Comparison of ENCODE assay signal across 7 mouse cellular contexts in genomic region chr2:165885951-165886320, GRCm38 (mm10). TPM values are rescaled to one million over a fixed set of nuclear protein-coding genes. Genes with fewer than 3 reads are reported as not detected.
DNase-seq lines count a peak whose midpoint lies in the region; ATAC-seq and TF ChIP-seq lines count a peak whose summit lies in the region.

No protein-coding gene starts in this region.

- no peak overlapping the region for H3K9ac ChIP-seq in limb, embryonic 15.5 days

- H3K4me2 ChIP-seq in limb, embryonic 15.5 days: no peak overlapping the region

- H3K27ac ChIP-seq in spleen, adult 2 months (ENCODE audit: insufficient read depth, low read length): peak overlapping the region; percentile 99
- peak overlapping the region; percentile 98 for H3K27ac ChIP-seq in hindbrain, embryonic 10.5 days
- H3K27ac ChIP-seq in limb, embryonic 15.5 days: peak overlapping the region; percentile 100

- TF ChIP-seq CTCF in spleen, adult 2 months (IDR thresholded peaks at IDR 0.05; ENCODE audit: extremely low read depth, insufficient read depth, insufficient read length, insufficient replicate concordance): no peak

- no peaks in the 10 kb centered on the region for H3K27me3 ChIP-seq in spleen, adult 2 months (ENCODE audit: control insufficient read depth, insufficient read depth, low read length)
- no peaks in the 10 kb centered on the region for H3K27me3 ChIP-seq in hindbrain, embryonic 10.5 days (ENCODE audit: insufficient read depth, poor library complexity, severe bottlenecking)
- H3K27me3 ChIP-seq in limb, embryonic 15.5 days: no peaks in the 10 kb centered on the region

- no peaks in the 10 kb centered on the region for H3K9me3 ChIP-seq in hindbrain, embryonic 10.5 days
- no peaks in the 10 kb centered on the region for H3K9me3 ChIP-seq in limb, embryonic 15.5 days

- WGBS in spleen, adult 2 months: 38% methylated on average over 4 of the region's 4 CpGs
- 23% methylated on average over 4 of the region's 4 CpGs for WGBS in hindbrain, embryonic 10.5 days
- 15% methylated on average over 4 of the region's 4 CpGs for WGBS in limb, embryonic 15.5 days

- ATAC-seq in limb, embryonic 15.5 days (ENCODE audit: insufficient number of reproducible peaks, low FRiP score, low TSS enrichment, low read depth): no peak; the same call in 1 of the 2 replicates
- no peak for ATAC-seq in monocyte, adult 5-6 weeks (replicated peaks; ENCODE audit: insufficient number of reproducible peaks, low FRiP score, low TSS enrichment, poor library complexity, severe bottlenecking)

- no peak overlapping the region for H3K4me3 ChIP-seq in spleen, adult 2 months (ENCODE audit: extremely low read depth, insufficient read depth, insufficient read length)
- peak overlapping the region; percentile 32 for H3K4me3 ChIP-seq in hindbrain, embryonic 10.5 days
- H3K4me3 ChIP-seq in limb, embryonic 15.5 days: no peak overlapping the region

- peaks cover 56% of the 10 kb centered on the region for H3K4me1 ChIP-seq in spleen, adult 2 months (ENCODE audit: control insufficient read depth, insufficient read depth, insufficient read length)
- H3K4me1 ChIP-seq in hindbrain, embryonic 10.5 days (replicated peaks): peaks cover 100% of the 10 kb centered on the region
- H3K4me1 ChIP-seq in limb, embryonic 15.5 days: peaks cover 89% of the 10 kb centered on the region

- peaks cover 1% of the 10 kb centered on the region; the same call in 1 of the 2 replicates for H3K36me3 ChIP-seq in spleen, adult 2 months (ENCODE audit: control insufficient read depth, insufficient read depth, low read length)
- no peaks in the 10 kb centered on the region for H3K36me3 ChIP-seq in hindbrain, embryonic 10.5 days
- H3K36me3 ChIP-seq in limb, embryonic 15.5 days: no peaks in the 10 kb centered on the region

- intact Hi-C loops in left cerebral cortex, postnatal 36 days (cut with DNase I): no loop called here

- TF ChIP-seq POLR2A in spleen, adult 2 months (IDR thresholded peaks at IDR 0.05; ENCODE audit: low read depth, low read length): no peak

- DNase-seq in spleen, adult 2 months (ENCODE audit: low read depth in 1 of 2, low spot score in 2 of 2): no peak
- no peak for DNase-seq in spleen, postnatal 14 days (ENCODE audit: low spot score in 2 of 2)
- DNase-seq in hindbrain, embryonic 10.5 days (ENCODE audit: low spot score): no peak
- DNase-seq in left cerebral cortex, postnatal 36 days (ENCODE audit: low spot score in 2 of 2): no peak
- DNase-seq in B cell, adult 2 months: no peak

RNA-seq across cellular contexts. Expression of gene Zmynd8, which starts 12.9 kb away (rescaled TPM):
- polyA plus RNA-seq in spleen, adult 2 months (2012; rRNA removed): 25.0 and 25.4 TPM in 2 replicates
- 60.0 and 65.2 TPM in 2 replicates for polyA plus RNA-seq in hindbrain, embryonic 10.5 days (2016; fragmentation: Nextera tagmentation; extraction: Ambion mirVana)
- polyA plus RNA-seq in limb, embryonic 15.5 days (2015; fragmentation: Nextera tagmentation; extraction: Ambion mirVana): 40.4 and 52.2 TPM in 2 replicates
- 42.6 to 54.2 TPM (median 44.4 TPM) in 3 replicates for total RNA-seq in monocyte, adult 5-6 weeks (2017)
- total RNA-seq in left cerebral cortex, postnatal 36 days (2021): 100 to 1,000 TPM; 119 to 184 TPM
